Mouse (Mus musculus) liver, postnatal 0 days (tissue): ENCODE measurements around the gene Eif3b.
"Not testable (repeated sequence)": the region's sequence is repeated elsewhere in the genome, so short reads cannot be mapped to it uniquely, and the experiment has no call there.

Experiments
- CTCF ChIP-seq: sonication (generic); IDR thresholded peaks from 2 replicates; pipeline ENCODE4 v1.5.1; 2016; ENCODE audit warnings: antibody characterized with exemption, low read depth
- EP300 ChIP-seq: IDR thresholded peaks from 2 replicates; pipeline ENCODE4 v1.6.1; 2016; ENCODE audit warnings: antibody characterized with exemption, low read depth, mild to moderate bottlenecking

GRCm38 (mm10) chr5:140463151-140463550 lies 44.0 kb downstream of the Eif3b start:
- TF ChIP-seq EP300, CTCF: not testable (repeated sequence)
